Mouse (Mus musculus): Measurements from ENCODE around the gene Abcg8.

DNA sequence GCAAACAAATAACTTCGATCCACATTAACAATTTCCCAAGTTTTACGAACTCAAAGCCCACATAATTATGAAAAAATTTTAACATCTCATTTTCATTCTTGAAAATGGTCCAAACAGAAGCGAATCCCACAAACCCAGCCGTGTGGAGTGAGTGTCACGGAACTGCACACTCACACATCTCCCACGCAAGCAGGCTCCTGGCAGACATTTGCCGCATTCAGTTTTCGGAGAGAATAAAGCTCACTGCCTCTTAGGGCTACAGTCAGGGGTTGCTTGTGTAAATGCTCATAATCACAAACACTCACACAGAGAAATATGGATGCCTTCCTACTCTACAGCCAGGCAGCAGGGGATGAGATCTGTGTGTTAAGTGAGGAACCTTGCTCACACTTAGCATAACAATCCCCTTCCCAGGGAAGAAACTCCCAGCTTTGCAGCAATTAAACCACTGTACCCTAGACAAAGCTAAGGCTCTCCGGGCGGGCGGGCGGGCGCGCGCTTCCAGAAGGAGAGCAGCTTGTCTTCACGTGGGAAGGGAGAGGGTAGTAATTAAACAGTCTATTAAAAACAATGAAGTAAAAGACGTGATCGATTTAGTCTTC is 37.6 kb downstream of the Abcg8 start:
- TF ChIP-seq CTCF (IDR thresholded peaks at IDR 0.05; ENCODE audit: low read depth, low read length) (no peak), POLR2A (IDR thresholded peaks at IDR 0.05; ENCODE audit: extremely low read depth, insufficient read depth, low read length) (no peak)

Data from liver, adult 2 months (tissue).